Mouse (Mus musculus) erythroblast, embryonic 14.5 days (primary cell): ENCODE data around the gene Btn1a1.

Source experiments
- GATA1 ChIP-seq: IDR thresholded peaks from 2 replicates; pipeline ENCODE4 v1.6.1; 2012; ENCODE audit warnings: low read length, inconsistent platforms, mixed read lengths
- TAL1 ChIP-seq: IDR thresholded peaks from 3 replicates; pipeline ENCODE4 v1.6.1; 2012; ENCODE audit warnings: low read length, inconsistent platforms, mixed read lengths

GRCm38 (mm10) chr13:23483153-23483552 is 17.5 kb upstream of the Btn1a1 start:
- TF ChIP-seq GATA1: no peak
- TF ChIP-seq TAL1: no peak
